In the genomic region with DNA sequence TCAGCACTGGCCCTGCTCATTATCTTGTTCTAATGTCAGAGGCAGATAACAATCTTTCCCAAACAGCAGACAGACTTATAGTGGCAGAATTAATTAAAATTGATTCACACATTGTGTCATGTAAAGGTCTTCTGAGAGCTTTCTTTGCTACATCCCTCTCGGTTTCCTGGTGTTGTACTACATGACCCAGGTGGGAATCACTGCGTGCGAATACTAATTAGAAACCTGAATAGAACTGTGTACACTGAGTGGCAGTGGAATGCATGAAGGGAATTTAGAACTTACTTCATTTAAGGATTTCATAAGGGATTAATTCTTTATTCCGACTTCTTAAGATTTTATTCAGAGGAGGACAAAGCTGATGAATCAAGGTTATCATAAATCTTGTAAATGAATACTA, we compare ENCODE assay signal across 24 mouse cellular contexts.
A peak's percentile ranks its signal among the peaks of the same experiment; 100 is the strongest.
DNase-seq lines count a peak whose midpoint lies in the region; ATAC-seq and TF ChIP-seq lines count a peak whose summit lies in the region.
"Had no signal": no experiment of that assay in that cellular context is flagged by ENCODE, and none has a peak within 500 bp of the region (broad histone marks: within the 10 kb centered on the region; RNA-seq: fewer than 3 reads in every experiment).

No protein-coding gene starts in this region.

- H3K9me3 ChIP-seq in hindbrain, embryonic 14.5 days (ENCODE audit: control insufficient read depth, low read length): no peaks in the 10 kb centered on the region
- H3K9me3 ChIP-seq in hindbrain, embryonic 10.5 days: no peaks in the 10 kb centered on the region
- no peaks in the 10 kb centered on the region for H3K9me3 ChIP-seq in midbrain, embryonic 13.5 days
- H3K9me3 ChIP-seq in midbrain, embryonic 11.5 days (ENCODE audit: control insufficient read depth, low read length): no peaks in the 10 kb centered on the region
- H3K9me3 ChIP-seq in hindbrain, postnatal 0 days (ENCODE audit: low read length): no peaks in the 10 kb centered on the region
- H3K9me3 ChIP-seq: embryonic facial prominence, embryonic 13.5 days; embryonic facial prominence, embryonic 15.5 days; forebrain, embryonic 10.5 days; forebrain, embryonic 12.5 days had no signal

- no peaks in the 10 kb centered on the region for H3K36me3 ChIP-seq in hindbrain, embryonic 14.5 days (replicated peaks; ENCODE audit: control insufficient read depth, insufficient read depth)
- no peaks in the 10 kb centered on the region for H3K36me3 ChIP-seq in hindbrain, embryonic 10.5 days
- H3K36me3 ChIP-seq in midbrain, embryonic 13.5 days: no peaks in the 10 kb centered on the region
- no peaks in the 10 kb centered on the region for H3K36me3 ChIP-seq in midbrain, embryonic 11.5 days (ENCODE audit: control insufficient read depth, insufficient read depth, low read length)
- H3K36me3 ChIP-seq in hindbrain, postnatal 0 days (ENCODE audit: insufficient read depth, low read length): no peaks in the 10 kb centered on the region
- H3K36me3 ChIP-seq: embryonic facial prominence, embryonic 13.5 days; embryonic facial prominence, embryonic 15.5 days; forebrain, embryonic 10.5 days; forebrain, embryonic 12.5 days had no signal

- no peak overlapping the region for H3K4me3 ChIP-seq in hindbrain, embryonic 14.5 days (replicated peaks; ENCODE audit: low read length)
- H3K4me3 ChIP-seq in hindbrain, embryonic 10.5 days: no peak overlapping the region
- no peak overlapping the region for H3K4me3 ChIP-seq in midbrain, embryonic 13.5 days (replicated peaks)
- H3K4me3 ChIP-seq in midbrain, embryonic 11.5 days (ENCODE audit: low read depth, low read length): no peak overlapping the region
- H3K4me3 ChIP-seq in hindbrain, postnatal 0 days (ENCODE audit: low read length): no peak overlapping the region
- H3K4me3 ChIP-seq: embryonic facial prominence, embryonic 13.5 days; embryonic facial prominence, embryonic 15.5 days; erythroblast, embryonic 14.5 days; forebrain, embryonic 10.5 days; forebrain, embryonic 12.5 days had no signal

- H3K9ac ChIP-seq in hindbrain, embryonic 14.5 days: no peak overlapping the region
- H3K9ac ChIP-seq in midbrain, embryonic 13.5 days (replicated peaks): no peak overlapping the region
- H3K9ac ChIP-seq in midbrain, embryonic 11.5 days (ENCODE audit: low read length): no peak overlapping the region
- no peak overlapping the region for H3K9ac ChIP-seq in hindbrain, postnatal 0 days (replicated peaks; ENCODE audit: low read length)
- H3K9ac ChIP-seq: embryonic facial prominence, embryonic 13.5 days; embryonic facial prominence, embryonic 15.5 days; forebrain, embryonic 12.5 days had no signal

- no peaks in the 10 kb centered on the region for H3K27me3 ChIP-seq in hindbrain, embryonic 14.5 days (ENCODE audit: control insufficient read depth, insufficient read depth, low read length)
- no peaks in the 10 kb centered on the region for H3K27me3 ChIP-seq in hindbrain, embryonic 10.5 days (ENCODE audit: insufficient read depth, poor library complexity, severe bottlenecking)
- no peaks in the 10 kb centered on the region for H3K27me3 ChIP-seq in midbrain, embryonic 13.5 days
- no peaks in the 10 kb centered on the region for H3K27me3 ChIP-seq in midbrain, embryonic 11.5 days (ENCODE audit: control insufficient read depth, insufficient read depth, low read length)
- H3K27me3 ChIP-seq in hindbrain, postnatal 0 days (ENCODE audit: insufficient read depth, low read length): no peaks in the 10 kb centered on the region
- H3K27me3 ChIP-seq: embryonic facial prominence, embryonic 13.5 days; embryonic facial prominence, embryonic 15.5 days; forebrain, embryonic 12.5 days had no signal

- H3K27ac ChIP-seq in hindbrain, embryonic 14.5 days: no peak overlapping the region
- no peak overlapping the region for H3K27ac ChIP-seq in hindbrain, embryonic 10.5 days
- H3K27ac ChIP-seq in midbrain, embryonic 13.5 days: no peak overlapping the region
- H3K27ac ChIP-seq in midbrain, embryonic 11.5 days (ENCODE audit: low read depth, low read length): no peak overlapping the region
- no peak overlapping the region for H3K27ac ChIP-seq in hindbrain, postnatal 0 days
- H3K27ac ChIP-seq: embryonic facial prominence, embryonic 13.5 days; embryonic facial prominence, embryonic 15.5 days; forebrain, embryonic 10.5 days; forebrain, embryonic 12.5 days had no signal

- no peak for TF ChIP-seq POLR2A in brain, embryonic 14.5 days (IDR thresholded peaks at IDR 0.05; ENCODE audit: borderline replicate concordance, extremely low read depth, insufficient read depth, insufficient read length, poor library complexity, severe bottlenecking)

- no peaks in the 10 kb centered on the region for H3K4me1 ChIP-seq in hindbrain, embryonic 14.5 days (replicated peaks; ENCODE audit: control insufficient read depth, insufficient read depth, low read length)
- H3K4me1 ChIP-seq in hindbrain, embryonic 10.5 days (replicated peaks): no peaks in the 10 kb centered on the region
- H3K4me1 ChIP-seq in midbrain, embryonic 13.5 days (replicated peaks): no peaks in the 10 kb centered on the region
- H3K4me1 ChIP-seq in midbrain, embryonic 11.5 days (ENCODE audit: control insufficient read depth, insufficient read depth, low read length): no peaks in the 10 kb centered on the region
- H3K4me1 ChIP-seq in hindbrain, postnatal 0 days (ENCODE audit: insufficient read depth, low read length): no peaks in the 10 kb centered on the region
- H3K4me1 ChIP-seq: embryonic facial prominence, embryonic 13.5 days; embryonic facial prominence, embryonic 15.5 days; forebrain, embryonic 10.5 days; forebrain, embryonic 12.5 days had no signal

- TF ChIP-seq CTCF in brain, embryonic 14.5 days (IDR thresholded peaks at IDR 0.05; ENCODE audit: borderline replicate concordance, extremely low read depth, insufficient read depth, insufficient read length): no peak
- no peak for TF ChIP-seq CTCF in hindbrain, postnatal 0 days (IDR thresholded peaks at IDR 0.05; ENCODE audit: low read depth)

- H3K4me2 ChIP-seq in hindbrain, embryonic 14.5 days (replicated peaks): no peak overlapping the region
- no peak overlapping the region for H3K4me2 ChIP-seq in midbrain, embryonic 13.5 days (replicated peaks)
- no peak overlapping the region for H3K4me2 ChIP-seq in midbrain, embryonic 11.5 days
- H3K4me2 ChIP-seq in hindbrain, postnatal 0 days (ENCODE audit: low read depth, low read length): no peak overlapping the region
- H3K4me2 ChIP-seq: embryonic facial prominence, embryonic 13.5 days; embryonic facial prominence, embryonic 15.5 days; forebrain, embryonic 12.5 days had no signal

- DNase-seq in hindbrain, embryonic 14.5 days (ENCODE audit: low spot score): no peak
- no peak for DNase-seq in hindbrain, embryonic 10.5 days (ENCODE audit: low spot score)
- no peak for DNase-seq in midbrain, embryonic 11.5 days (ENCODE audit: low spot score, missing footprints)
- peak; percentile 37 for DNase-seq in brain, embryonic 14.5 days (ENCODE audit: low read depth)
- peak; percentile 1 for DNase-seq in hindbrain, postnatal 0 days (ENCODE audit: low spot score)
- DNase-seq in gastrocnemius, adult 8-10 months (ENCODE audit: low spot score in 2 of 2): no peak
- DNase-seq: adrenal gland, adult 2 months; adrenal gland, postnatal 10 days; adrenal gland, postnatal 25 days; cerebellum, adult 11 months; cerebellum, adult 18-20 months; cerebellum, adult 8-10 months; cerebellum, adult 9-11 months; cerebellum, postnatal 14 days; cerebellum, postnatal 36 days; embryo, embryonic 11 days had no signal

- 68% methylated on average over 4 of the region's 4 CpGs for WGBS in hindbrain, embryonic 14.5 days
- WGBS in hindbrain, embryonic 10.5 days: 86% methylated on average over 4 of the region's 4 CpGs
- WGBS in midbrain, embryonic 13.5 days: 71% methylated on average over 4 of the region's 4 CpGs
- 79% methylated on average over 4 of the region's 4 CpGs for WGBS in midbrain, embryonic 11.5 days
- 68% methylated on average over 4 of the region's 4 CpGs for WGBS in hindbrain, postnatal 0 days

- peak; percentile 40; the same call in 1 of the 2 replicates for ATAC-seq in hindbrain, embryonic 14.5 days (ENCODE audit: low FRiP score)
- ATAC-seq in midbrain, embryonic 13.5 days: 0 out of 2 replicates have a peak, but pooled peaks have one; percentile 48
- ATAC-seq in midbrain, embryonic 11.5 days (ENCODE audit: low FRiP score): no peak
- ATAC-seq in hindbrain, postnatal 0 days: no peak
- ATAC-seq: forebrain, embryonic 14.5 days; forebrain, embryonic 16.5 days had no signal

Comparison
In these comparisons a context has a peak if more than half of its experiments do, and no peak if none do; other contexts are left out.
1. ATAC-seq: peak in hindbrain, embryonic 14.5 days (single experiment) and midbrain, embryonic 13.5 days (single experiment); none in midbrain, embryonic 11.5 days (single experiment) and hindbrain, postnatal 0 days (single experiment).
2. DNase-seq: peak in brain, embryonic 14.5 days (single experiment) and hindbrain, postnatal 0 days (single experiment); none in hindbrain, embryonic 14.5 days (single experiment), hindbrain, embryonic 10.5 days (single experiment), midbrain, embryonic 11.5 days (single experiment) and gastrocnemius, adult 8-10 months (0 of 2).